Mouse (Mus musculus) hindbrain, embryonic 10.5 days (tissue): ENCODE data around the gene Lrp3. TPM values are rescaled to one million over a fixed set of nuclear protein-coding genes. Genes with fewer than 3 reads are reported as not detected.

ENCODE experiments used
- DNase-seq: peaks from one replicate; pipeline ENCODE4 v3.0.0-alpha.2; 2017; ENCODE audit warnings: low spot score
- H3K27ac ChIP-seq: fragments of 300-500 bp; sonication (generic); 2 replicates; pipeline ENCODE4 v1.5.1; 2016; ENCODE audit warnings: mild to moderate bottlenecking, moderate library complexity
- H3K27me3 ChIP-seq: fragments of 300-500 bp; sonication (generic); 2 replicates; pipeline ENCODE4 v1.6.1; 2016; ENCODE audit warnings: mild to moderate bottlenecking; ENCODE audit not compliant: poor library complexity, insufficient read depth, severe bottlenecking
- H3K36me3 ChIP-seq: fragments of 300-500 bp; sonication (generic); 2 replicates; pipeline ENCODE4 v1.6.1; 2016; ENCODE audit warnings: mild to moderate bottlenecking, moderate library complexity
- H3K4me1 ChIP-seq: fragments of 300-500 bp; sonication (generic); replicated peaks from 2 replicates; pipeline ENCODE4 v1.6.1; 2016; ENCODE audit warnings: mild to moderate bottlenecking
- H3K4me3 ChIP-seq: fragments of 300-500 bp; sonication (generic); 2 replicates; pipeline ENCODE4 v1.5.1; 2016; ENCODE audit warnings: mild to moderate bottlenecking, moderate library complexity
- H3K9me3 ChIP-seq: fragments of 300-500 bp; sonication (generic); 2 replicates; pipeline ENCODE4 v1.6.1; 2016; ENCODE audit warnings: mild to moderate bottlenecking, moderate library complexity
- WGBS: fragments of 180-500 bp; shearing (Covaris S2); methylation state at CpG from one replicate; pipeline ENCODE4 v1.1.7; 2016; 5-methylcytosine and 5-hydroxymethylcytosine counted together
- polyA plus RNA-seq: library from polyadenylated mRNA; unstranded; fragments of >200 nt; fragmentation: Nextera tagmentation; extraction: Ambion mirVana; gene quantifications from 2 replicates; pipeline ENCODE4 v1.2.1, GENCODE M21; 2016

Lrp3 gene
- polyA plus RNA-seq, 1 experiment from 2014 or later = 13.7 TPM

- 84% methylated on average over 12 of the region's 12 CpGs for WGBS
- no peak for DNase-seq
- H3K4me1 ChIP-seq = peaks cover 8% of the 10 kb centered on the region; the same call in 1 of the 2 replicates
These were observed 60.8 kb downstream of the Lrp3 start for GRCm38 (mm10) chr7:35154449-35154848.

DNA sequence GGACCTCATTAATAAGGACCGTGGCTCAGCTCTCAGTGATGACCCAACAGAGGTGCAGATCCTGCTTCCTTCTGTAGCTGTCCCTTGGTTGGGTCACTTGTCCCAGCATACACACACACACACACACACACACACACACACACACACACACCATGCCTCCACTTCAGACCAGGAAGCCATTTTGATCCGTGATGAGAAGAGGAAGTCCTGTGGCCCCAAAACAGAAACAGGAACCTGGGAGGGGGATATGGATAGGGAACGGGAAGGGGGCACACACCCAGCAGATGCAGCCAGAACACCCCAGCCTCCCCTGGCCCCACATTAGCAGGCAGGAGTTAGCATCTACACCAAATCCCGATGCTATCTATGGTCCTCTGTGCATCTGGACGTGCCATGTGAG is 64.4 kb downstream of the Lrp3 start:
- H3K4me3 ChIP-seq = no peak overlapping the region
- 77% methylated on average over 5 of the region's 5 CpGs for WGBS
- no peak for DNase-seq
- peaks cover 30% of the 10 kb centered on the region for H3K4me1 ChIP-seq
- H3K9me3 ChIP-seq = no peaks in the 10 kb centered on the region
- H3K36me3 ChIP-seq = no peaks in the 10 kb centered on the region
- H3K27ac ChIP-seq = no peak overlapping the region
- H3K27me3 ChIP-seq = 0 out of 2 replicates have a peak, but pooled peaks cover 2% of the 10 kb centered on the region

More at GRCm38 (mm10) chr7:35154449-35154848, 60.8 kb downstream of the Lrp3 start:
- H3K4me3 ChIP-seq = no peak overlapping the region
- peaks cover 1% of the 10 kb centered on the region; the same call in 1 of the 2 replicates for H3K9me3 ChIP-seq
- H3K27ac ChIP-seq = no peak overlapping the region
- 0 out of 2 replicates have a peak, but pooled peaks cover 2% of the 10 kb centered on the region for H3K27me3 ChIP-seq
- H3K36me3 ChIP-seq = no peaks in the 10 kb centered on the region

Other genes with a start within 250 kb of the Lrp3 start
- 36.5 and 44.6 TPM in 2 replicates for gene Cebpg, start 158.9 kb downstream of the Lrp3 start, polyA plus RNA-seq
- gene Cebpa, start 96.2 kb downstream of the Lrp3 start, polyA plus RNA-seq = 0.43 and 0.54 TPM in 2 replicates
- 0.56 and 0.80 TPM in 2 replicates for gene Slc7a10, start 29.1 kb downstream of the Lrp3 start, polyA plus RNA-seq
- 15.3 and 16.5 TPM in 2 replicates for gene Gpatch1, start 102.9 kb upstream of the Lrp3 start, polyA plus RNA-seq
- 4.0 and 5.7 TPM in 2 replicates for gene Rhpn2, start 118.7 kb upstream of the Lrp3 start, polyA plus RNA-seq
- 25.3 and 28.7 TPM in 2 replicates for gene Faap24, start 181.3 kb upstream of the Lrp3 start, polyA plus RNA-seq
- 58.6 and 59.7 TPM in 2 replicates for gene Cep89, start 181.5 kb upstream of the Lrp3 start, polyA plus RNA-seq
- 0.17 and 0.21 TPM in 2 replicates for gene Slc7a9, start 233.3 kb upstream of the Lrp3 start, polyA plus RNA-seq